Mouse (Mus musculus) E14TG2a.4 (cell line): Measurements from ENCODE around the gene Zbtb18.

Experiments used
- CTCF ChIP-seq: conservative IDR thresholded peaks from 2 replicates; pipeline ENCODE4 v1.5.1; 2014; ENCODE audit warnings: low read length
- POU5F1 ChIP-seq: IDR thresholded peaks from 2 replicates; pipeline ENCODE4 v1.6.1; 2014; ENCODE audit warnings: low read length, borderline replicate concordance

DNA sequence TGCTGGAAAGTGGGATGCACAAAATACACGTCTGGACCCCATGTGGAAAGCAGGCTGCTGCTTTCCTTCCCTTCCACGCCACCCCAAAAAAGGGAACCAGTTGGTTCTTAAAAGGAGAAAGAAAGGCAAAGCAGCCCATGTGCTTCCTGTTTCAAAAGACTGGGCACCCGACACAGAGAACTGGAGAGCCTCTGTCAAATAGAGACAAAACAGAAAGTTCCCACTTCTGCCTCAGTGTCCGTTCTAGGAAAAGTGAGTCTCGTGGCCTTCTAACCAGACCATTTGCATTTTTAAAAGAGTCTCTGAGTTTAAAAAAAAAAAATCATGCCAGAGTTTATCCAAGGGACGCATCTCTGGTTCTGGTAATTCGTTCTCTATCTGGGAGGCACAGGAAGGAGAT is 47.7 kb downstream of the Zbtb18 start:
- TF ChIP-seq CTCF: no peak
- TF ChIP-seq POU5F1: no peak
